Mouse (Mus musculus): ENCODE data around the gene Clec16a. TPM values are rescaled to one million over a fixed set of nuclear protein-coding genes. Genes with fewer than 3 reads are reported as not detected.

The Clec16a gene
- total and polyA plus RNA-seq, 3 experiments: 20.0 to 24.2 (median 20.5) TPM

- Histone ChIP-seq H3K9ac (ENCODE audit: insufficient read depth, low read depth) (no peak overlapping the region), H3K4me3 (replicated peaks in 1 of 3; ENCODE audit: low read depth in 2 of 3, low read length in 2 of 3, poor library complexity in 1 of 3) (no peak overlapping the region), H3K27ac (ENCODE audit: insufficient read depth, low read depth) (no peak overlapping the region), H3K9me3 (replicated peaks; ENCODE audit: low read length) (no peaks in the 10 kb centered on the region), H3K36me3 (replicated peaks in 1 of 2; ENCODE audit: control insufficient read depth in 1 of 2, insufficient read depth in 1 of 2, low read length in 1 of 2) (no peaks in the 10 kb centered on the region), H3K79me2 (replicated peaks; ENCODE audit: control insufficient read depth, extremely low read depth, insufficient read depth, poor library complexity, severe bottlenecking) (no peaks in the 10 kb centered on the region), H3K4me2 (ENCODE audit: insufficient read depth, low read depth, poor library complexity, severe bottlenecking) (no peak overlapping the region), H3K27me3 (replicated peaks) (no peaks in the 10 kb centered on the region), H3K4me1 (ENCODE audit: control insufficient read depth in 1 of 2, insufficient read depth in 2 of 2) (peaks cover 15 to 57% of the 10 kb centered on the region in 2 experiments)
- in situ Hi-C loops (cut with MboI; ENCODE audit: low pct_ligation_motif_present, low pct_unique_long_range_greater_than_20kb, low sequenced_read_pairs) (loop anchor here (5.0 kb wide), 1 partner anchor 181 kb away; no protein-coding TSS in a partner anchor), dilution Hi-C loops (cut with MboI; ENCODE audit: extremely low pct_ligation_motif_present, extremely low pct_unique_long_range_greater_than_20kb, low sequenced_read_pairs) (no loop called here)
- no peak for TF ChIP-seq MYC (IDR thresholded peaks at IDR 0.05; ENCODE audit: low read depth, low read length)
- no peak for TF ChIP-seq TCF12 (IDR thresholded peaks at IDR 0.05; ENCODE audit: low read depth, low read length)
- TF ChIP-seq JUND (conservative IDR thresholded peaks at IDR 0.05; ENCODE audit: low read depth, low read length): no peak
- TF ChIP-seq ELF1 (IDR thresholded peaks at IDR 0.05; ENCODE audit: low read depth, low read length): no peak
- no peak for TF ChIP-seq KAT2A (IDR thresholded peaks at IDR 0.05; ENCODE audit: insufficient replicate concordance, low read length)
- TF ChIP-seq JUN (IDR thresholded peaks at IDR 0.05; ENCODE audit: insufficient read depth, low read depth, low read length): no peak
- TF ChIP-seq CHD1 (IDR thresholded peaks at IDR 0.05; ENCODE audit: low read depth, low read length): no peak
- no peak for TF ChIP-seq BHLHE40 (IDR thresholded peaks at IDR 0.05; ENCODE audit: low read depth, low read length)
- no peak for TF ChIP-seq HCFC1 (IDR thresholded peaks at IDR 0.05; ENCODE audit: low read depth, low read length)
- no peak for TF ChIP-seq POLR2A (IDR thresholded peaks at IDR 0.05; ENCODE audit: low read depth, low read length)
- no peak for TF ChIP-seq TBP (conservative IDR thresholded peaks at IDR 0.05; ENCODE audit: low read depth, low read length)
- TF ChIP-seq UBTF (IDR thresholded peaks at IDR 0.05; ENCODE audit: low read depth, low read length): no peak
- TF ChIP-seq GABPA (IDR thresholded peaks at IDR 0.05; ENCODE audit: insufficient replicate concordance, low read depth, low read length): no peak
- no peak for DNase-seq (ENCODE audit: extremely low read depth)
Measured at GRCm38 (mm10) chr16:10661385-10661784, 116.2 kb downstream of the Clec16a start.

DNA sequence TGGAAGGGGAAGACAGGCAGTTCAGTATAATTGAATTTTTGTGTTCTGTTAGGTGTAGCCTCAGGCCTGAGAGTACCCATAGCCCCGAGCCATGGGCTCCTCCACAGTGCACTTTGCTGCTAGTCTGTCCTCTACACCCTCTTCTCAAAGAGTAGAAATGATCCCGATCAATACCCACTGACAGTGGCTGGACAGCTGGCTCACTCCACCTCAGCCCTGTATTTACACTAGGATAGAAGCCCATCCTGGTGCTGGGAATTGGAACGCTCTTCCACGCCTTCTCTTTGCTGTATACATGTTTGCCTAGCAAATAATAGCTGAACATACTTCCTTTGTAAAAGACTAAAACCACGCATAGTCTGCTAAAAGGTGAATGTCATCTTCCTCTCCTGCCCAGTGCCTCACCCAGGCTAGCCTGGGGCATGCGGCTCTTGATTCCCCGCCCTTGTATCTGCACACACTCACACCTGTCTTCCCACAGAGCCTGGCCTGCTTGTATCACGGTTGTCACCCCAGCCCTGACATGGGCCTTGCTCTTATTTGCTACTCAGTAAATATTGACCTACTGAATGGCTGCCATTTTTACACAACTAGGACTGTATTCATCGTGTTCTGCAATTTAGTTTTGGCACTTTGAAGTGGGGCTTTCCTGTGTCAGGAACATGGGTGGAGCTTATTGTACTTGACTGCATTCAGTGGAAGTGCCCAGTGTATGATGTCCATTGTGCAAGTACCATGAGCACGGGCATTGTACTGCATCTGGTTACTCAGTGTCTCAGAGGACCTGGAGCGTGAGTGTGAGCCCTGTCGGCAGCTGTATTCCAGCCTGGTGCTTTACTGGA, 119.0 kb downstream of the Clec16a start:
- no peak for DNase-seq (ENCODE audit: extremely low read depth)
- no peak for TF ChIP-seq ZKSCAN1 (IDR thresholded peaks at IDR 0.05; ENCODE audit: borderline replicate concordance, low read depth, low read length)
- no peak for TF ChIP-seq USF1 (IDR thresholded peaks at IDR 0.05; ENCODE audit: low read depth, low read length)
- no peak for TF ChIP-seq TBP (conservative IDR thresholded peaks at IDR 0.05; ENCODE audit: low read depth, low read length)
- TF ChIP-seq ZMIZ1 (IDR thresholded peaks at IDR 0.05; ENCODE audit: low read depth, low read length): no peak
- TF ChIP-seq ETS1 (conservative IDR thresholded peaks at IDR 0.05; ENCODE audit: low read depth, low read length): no peak
- no peak for TF ChIP-seq EP300 (IDR thresholded peaks at IDR 0.05; ENCODE audit: low read length)
- no peak for TF ChIP-seq MEF2A (IDR thresholded peaks at IDR 0.05; ENCODE audit: borderline replicate concordance, low read depth, low read length)
- no peak for TF ChIP-seq CTCF (conservative IDR thresholded peaks at IDR 0.05 in 1 of 2, IDR thresholded peaks at IDR 0.05 in 1 of 2; ENCODE audit: low read depth in 2 of 2, low read length in 2 of 2)
- TF ChIP-seq ZNF384 (IDR thresholded peaks at IDR 0.05; ENCODE audit: low read depth, low read length): no peak
- TF ChIP-seq ELF1 (IDR thresholded peaks at IDR 0.05; ENCODE audit: low read depth, low read length): no peak
- no peak for TF ChIP-seq NRF1 (IDR thresholded peaks at IDR 0.05; ENCODE audit: low read depth, low read length)
- TF ChIP-seq CHD1 (IDR thresholded peaks at IDR 0.05; ENCODE audit: low read depth, low read length): no peak
- no peak for TF ChIP-seq E2F4 (IDR thresholded peaks at IDR 0.05; ENCODE audit: insufficient replicate concordance, low read depth, low read length)
- no peak for TF ChIP-seq JUND (conservative IDR thresholded peaks at IDR 0.05; ENCODE audit: low read depth, low read length)
- TF ChIP-seq RCOR1 (conservative IDR thresholded peaks at IDR 0.05; ENCODE audit: low read depth, low read length): no peak
- TF ChIP-seq PAX5 (IDR thresholded peaks at IDR 0.05; ENCODE audit: low read length): no peak
- TF ChIP-seq MAX (IDR thresholded peaks at IDR 0.05; ENCODE audit: low read length): no peak
- no peak for TF ChIP-seq IRF4 (IDR thresholded peaks at IDR 0.05; ENCODE audit: low read depth, low read length)
- Histone ChIP-seq H3K36me3 (replicated peaks in 1 of 2; ENCODE audit: control insufficient read depth in 1 of 2, insufficient read depth in 1 of 2, low read length in 1 of 2) (no peaks in the 10 kb centered on the region), H3K4me2 (ENCODE audit: insufficient read depth, low read depth, poor library complexity, severe bottlenecking) (no peak overlapping the region), H3K79me2 (replicated peaks; ENCODE audit: control insufficient read depth, extremely low read depth, insufficient read depth, poor library complexity, severe bottlenecking) (no peaks in the 10 kb centered on the region), H3K4me3 (replicated peaks in 1 of 3; ENCODE audit: low read depth in 2 of 3, low read length in 2 of 3, poor library complexity in 1 of 3) (no peak overlapping the region), H3K27ac (ENCODE audit: insufficient read depth, low read depth) (no peak overlapping the region), H3K9me3 (replicated peaks; ENCODE audit: low read length) (no peaks in the 10 kb centered on the region), H3K4me1 (ENCODE audit: control insufficient read depth in 1 of 2, insufficient read depth in 2 of 2) (peaks cover 25 to 67% of the 10 kb centered on the region in 2 experiments), H3K27me3 (replicated peaks) (no peaks in the 10 kb centered on the region), H3K9ac (ENCODE audit: insufficient read depth, low read depth) (no peak overlapping the region)
- dilution Hi-C loops (cut with MboI; ENCODE audit: extremely low pct_ligation_motif_present, extremely low pct_unique_long_range_greater_than_20kb, low sequenced_read_pairs): no loop called here
- in situ Hi-C loops (cut with MboI; ENCODE audit: low pct_ligation_motif_present, low pct_unique_long_range_greater_than_20kb, low sequenced_read_pairs): loop anchor here (5.0 kb wide), 1 partner anchor 178 kb away; no protein-coding TSS in a partner anchor
